Mouse (Mus musculus) 416B (cell line): ENCODE measurements around the gene Ankrd2.

Experiments
- DNase-seq: peaks from one replicate; pipeline ENCODE4 v3.0.0; 2011; ENCODE audit warnings: low read depth

Gene Ankrd2

DNA sequence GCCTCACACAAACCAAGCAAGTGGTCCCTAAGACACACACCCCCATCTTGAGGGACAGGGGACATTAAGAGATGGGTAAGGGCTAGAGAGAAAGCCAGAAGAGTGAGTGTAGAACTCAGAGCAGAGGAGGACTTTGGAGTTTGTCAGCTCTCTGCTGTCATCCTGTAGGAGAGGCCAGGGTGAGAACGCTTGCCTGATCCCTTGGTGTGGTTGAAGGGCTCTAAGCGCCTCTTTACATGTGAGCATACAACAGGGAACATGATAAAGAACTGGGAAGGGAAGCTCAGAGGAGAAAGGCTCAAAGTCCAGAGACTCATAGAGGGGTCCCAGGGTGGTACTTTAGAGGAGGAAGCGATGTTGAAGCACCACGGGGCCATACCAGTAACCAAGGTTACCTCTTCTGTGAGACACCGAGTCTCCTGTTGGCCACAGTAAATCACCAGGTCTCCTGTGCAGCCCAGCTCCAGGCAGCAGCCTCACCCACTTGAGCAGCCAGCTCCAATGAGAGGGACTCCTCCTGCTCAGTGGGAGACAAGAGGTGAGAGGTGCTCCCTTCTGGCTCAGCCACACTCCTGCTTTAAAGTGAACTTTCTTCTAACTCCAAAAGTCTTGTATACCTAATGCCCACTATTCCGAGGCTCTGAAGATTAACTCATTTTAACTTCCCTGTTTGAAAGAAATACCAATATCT, 21.1 kb downstream of the Ankrd2 start:
- no peak for DNase-seq

- no peak for DNase-seq
Observed at GRCm38 (mm10) chr19:42058426-42058825, 22.6 kb downstream of the Ankrd2 start.

DNA sequence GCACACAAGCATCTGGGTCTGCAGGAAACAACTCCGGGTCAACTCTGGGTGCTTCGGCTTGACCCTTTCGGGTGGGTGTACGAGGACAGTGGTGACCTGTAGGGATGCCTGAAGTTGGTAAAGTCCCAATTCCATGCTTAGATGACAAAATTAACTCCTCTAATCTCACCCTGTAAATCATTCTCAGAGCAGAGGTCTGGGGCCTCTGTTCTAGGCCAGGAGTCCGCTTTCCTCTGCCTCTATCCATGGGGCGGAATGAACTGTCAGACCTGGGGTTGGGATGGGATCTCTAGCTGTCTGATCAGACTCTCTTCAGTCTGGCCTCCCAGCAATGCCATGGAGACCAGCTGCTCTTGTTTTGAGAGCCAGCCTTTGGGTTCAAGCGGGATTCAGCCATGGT, 25.6 kb downstream of the Ankrd2 start:
- no peak for DNase-seq

GRCm38 (mm10) chr19:42068441-42069240, 32.8 kb downstream of the Ankrd2 start:
- DNase-seq, result no peak

DNA sequence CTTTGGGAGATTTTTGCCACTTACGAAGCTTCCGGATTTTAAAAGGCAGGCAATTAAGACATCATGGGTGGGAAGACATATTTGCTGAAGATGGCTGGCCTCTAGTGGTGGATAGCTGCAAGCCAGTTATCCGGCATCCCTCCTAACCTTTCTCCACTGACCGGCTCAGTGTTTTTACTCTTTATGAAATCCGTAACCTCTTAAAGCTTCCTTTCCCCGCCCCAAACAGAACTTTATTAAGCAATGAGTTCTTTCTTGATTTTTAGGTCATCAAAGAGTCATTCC, 33.4 kb downstream of the Ankrd2 start:
- DNase-seq, result peak; percentile 45

DNA sequence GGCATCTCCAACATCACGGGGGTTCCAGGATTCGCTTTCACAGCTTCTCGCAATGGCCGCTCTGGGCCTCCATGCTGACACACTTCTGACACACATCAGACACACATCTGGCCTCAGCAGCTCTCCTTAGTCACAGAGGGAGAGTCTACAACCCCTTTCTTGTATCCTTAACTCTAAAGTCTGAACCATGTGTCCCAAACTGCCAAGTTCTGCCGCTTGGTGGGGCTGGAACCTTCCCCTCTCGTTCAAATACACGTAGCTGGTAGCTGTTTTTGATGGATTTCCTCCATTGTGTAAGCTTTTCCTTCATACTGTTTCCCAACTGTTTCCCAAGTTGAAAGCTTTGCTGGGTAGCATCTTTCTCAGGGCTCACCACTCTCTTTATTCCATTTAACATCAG, 35.4 kb downstream of the Ankrd2 start:
- DNase-seq, result peak; percentile 56

- DNase-seq, result no peak
Observed at GRCm38 (mm10) chr19:42071886-42072608, 36.2 kb downstream of the Ankrd2 start.

DNA sequence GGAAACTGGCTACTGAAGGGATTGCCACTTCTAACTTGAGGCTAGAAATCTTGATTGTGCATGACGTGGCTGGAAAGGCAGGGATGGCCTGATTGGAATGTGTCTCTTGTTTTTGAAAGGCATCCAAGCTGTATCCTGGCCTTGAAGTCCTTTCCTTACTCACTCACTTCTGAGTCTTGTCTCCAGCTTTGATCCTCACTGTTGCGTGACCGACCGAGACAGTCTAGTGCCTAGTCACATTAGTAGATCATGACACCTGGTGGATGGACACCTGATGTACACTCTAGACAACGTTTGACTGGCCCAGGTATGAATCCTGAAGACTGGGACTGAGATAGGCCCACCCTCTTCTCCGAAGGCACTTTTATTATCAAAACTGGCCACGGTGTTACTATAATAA, 37.0 kb downstream of the Ankrd2 start:
- no peak for DNase-seq

DNA sequence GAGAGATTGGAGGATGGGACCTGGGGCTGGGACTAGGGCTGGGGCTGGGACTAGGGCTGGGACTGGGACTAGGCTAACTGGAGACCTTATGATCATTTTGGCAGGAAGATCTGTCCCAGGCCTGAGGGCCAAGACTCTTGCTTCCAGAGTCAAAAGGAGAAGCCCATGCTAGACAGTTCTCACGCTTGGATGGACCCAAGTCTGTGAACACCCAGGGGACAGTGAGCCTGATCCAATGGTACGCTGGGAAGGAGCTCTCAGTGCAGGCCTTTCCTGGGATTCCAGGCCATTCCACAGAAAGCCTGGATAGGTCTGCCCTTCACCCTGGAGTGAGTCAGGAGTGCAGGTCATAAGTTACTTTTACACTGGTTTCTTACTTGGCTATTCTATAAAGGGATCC, 39.3 kb downstream of the Ankrd2 start:
- no peak for DNase-seq

DNA sequence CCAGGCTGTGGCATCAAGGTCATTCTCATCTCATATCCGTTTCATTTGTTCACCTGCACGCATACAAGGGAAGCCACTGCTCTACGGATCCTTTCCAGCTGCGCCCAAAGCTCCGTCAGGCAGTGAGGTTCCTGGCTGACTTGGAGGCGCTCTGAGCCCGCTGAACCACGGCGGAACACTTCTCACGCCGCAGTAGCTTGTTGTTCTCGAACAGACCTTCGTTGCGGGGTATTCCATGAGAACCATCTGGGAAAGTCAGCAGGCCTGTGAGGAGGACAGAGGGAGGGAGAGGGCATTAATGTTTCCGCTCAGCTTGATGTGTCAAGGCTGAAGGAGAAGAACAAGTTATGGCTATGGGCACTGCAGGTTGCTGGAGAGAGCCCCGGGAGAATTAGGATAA, 40.2 kb downstream of the Ankrd2 start:
- DNase-seq, result no peak

- no peak for DNase-seq
Observed at GRCm38 (mm10) chr19:42078566-42078965, 42.8 kb downstream of the Ankrd2 start.

GRCm38 (mm10) chr19:42079006-42079405, 43.2 kb downstream of the Ankrd2 start:
- DNase-seq, result no peak

DNA sequence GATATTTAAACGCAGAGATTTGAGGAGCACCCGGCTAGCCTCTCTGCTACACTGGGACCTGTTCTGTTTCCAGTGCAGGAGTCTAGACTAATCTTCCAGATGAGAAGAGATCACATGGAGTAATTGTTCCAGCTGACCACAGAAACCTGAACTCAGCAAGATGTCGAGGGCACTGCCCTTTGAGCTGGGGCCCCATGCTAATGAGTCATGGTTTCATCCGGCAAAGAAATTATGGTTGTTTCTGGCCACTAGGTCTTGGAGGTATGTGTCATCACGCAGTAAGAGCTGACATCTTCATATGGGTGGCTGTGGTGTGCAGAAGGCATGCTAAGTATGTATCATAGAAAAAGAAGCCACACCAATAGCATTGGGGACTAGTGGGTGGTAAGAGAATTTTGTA, 44.1 kb downstream of the Ankrd2 start:
- peak; percentile 94 for DNase-seq

DNA sequence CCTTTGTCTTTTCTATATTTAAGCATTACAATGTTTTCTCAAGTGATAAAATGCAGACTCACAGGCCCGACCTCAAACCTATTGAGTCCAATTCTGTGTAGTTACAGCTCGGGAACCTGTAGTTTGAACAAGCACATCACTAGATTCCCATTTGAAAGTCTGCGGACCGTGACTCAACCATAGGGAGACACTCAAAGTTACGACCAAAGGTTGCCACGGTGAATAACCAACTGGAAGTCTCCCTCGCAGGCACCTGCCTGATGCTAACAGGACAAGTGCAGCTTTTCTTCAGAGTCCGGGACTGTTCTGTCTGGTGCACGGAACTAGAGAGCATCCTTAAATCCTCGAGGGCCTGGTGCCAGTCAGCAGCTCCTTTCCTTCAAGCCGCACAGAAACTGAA, 44.7 kb downstream of the Ankrd2 start:
- no peak for DNase-seq

GRCm38 (mm10) chr19:42081613-42082012, 45.8 kb downstream of the Ankrd2 start:
- DNase-seq, result peak; percentile 68

GRCm38 (mm10) chr19:42085690-42086089, 49.9 kb downstream of the Ankrd2 start:
- no peak for DNase-seq

GRCm38 (mm10) chr19:42086166-42086565, 50.4 kb downstream of the Ankrd2 start, which contains the start of gene Morn4:
Gene Morn4, minus strand, starts transcription at chr19:42086357.
- no peak for DNase-seq

DNA sequence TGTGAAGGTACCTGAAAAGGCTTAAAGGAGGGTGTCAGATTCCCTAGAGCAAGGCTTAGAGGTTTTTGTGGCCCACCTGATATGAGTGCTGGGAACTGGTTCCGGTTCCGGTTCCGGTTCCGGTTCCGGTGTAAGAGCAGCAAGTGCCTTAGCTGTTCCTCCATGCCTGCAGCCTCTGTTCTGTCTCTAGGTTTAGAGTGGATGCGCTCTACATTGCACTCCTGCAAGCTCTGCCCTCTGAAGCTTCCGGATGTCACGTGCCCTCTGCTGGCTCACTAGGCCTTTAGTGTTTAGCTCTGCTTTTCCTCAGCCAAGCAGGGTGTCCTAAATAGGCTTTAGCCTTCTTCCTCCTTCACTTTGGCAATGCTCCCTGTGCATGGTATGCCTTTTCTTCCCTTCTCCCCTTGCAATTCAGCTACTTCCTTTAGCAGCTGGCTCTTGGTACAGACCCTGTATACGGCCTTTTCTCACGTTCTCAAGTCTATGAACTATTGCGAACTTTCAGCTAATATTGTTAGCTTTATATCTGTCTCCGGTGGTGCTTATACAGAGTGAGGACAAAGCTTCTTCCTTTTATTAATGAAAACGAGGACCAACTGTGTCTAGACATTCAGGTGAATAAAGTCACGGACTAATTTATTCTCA, 53.4 kb downstream of the Ankrd2 start:
- peak; percentile 94 for DNase-seq

GRCm38 (mm10) chr19:42089748-42090595, 54.2 kb downstream of the Ankrd2 start, which contains the start of gene Pi4k2a:
Gene Pi4k2a, plus strand, starts transcription at chr19:42090470.
- DNase-seq, result peak; percentile 100

GRCm38 (mm10) chr19:42090637-42091141, 54.9 kb downstream of the Ankrd2 start:
- DNase-seq, result peak; percentile 77
